Mouse (Mus musculus) G1E (cell line): ENCODE measurements at regions not wholly inside any gene's neighbourhood (a gene's known extent, or its start where the extent isn't known, plus 50 kb on each side); places are given as distances from the start of the nearest gene placed in this dataset.

Experiments
- CTCF ChIP-seq: IDR thresholded peaks from 2 replicates; pipeline ENCODE4 v1.5.1; 2012; ENCODE audit warnings: low read depth, low read length, inconsistent platforms, mixed read lengths
- GATA1 ChIP-seq: IDR thresholded peaks from 2 replicates; pipeline ENCODE4 v1.6.1; 2012; ENCODE audit warnings: borderline replicate concordance, low read length, inconsistent platforms, mixed read lengths
- GATA2 ChIP-seq: IDR thresholded peaks from 2 replicates; pipeline ENCODE4 v1.6.1; 2012; ENCODE audit warnings: low read depth, low read length, inconsistent platforms, borderline replicate concordance
- POLR2AphosphoS5 ChIP-seq: IDR thresholded peaks from 2 replicates; pipeline ENCODE4 v1.6.1; 2012; ENCODE audit warnings: low read depth, low read length, inconsistent platforms; ENCODE audit not compliant: insufficient replicate concordance
- TAL1 ChIP-seq: conservative IDR thresholded peaks from 2 replicates; pipeline ENCODE4 v1.6.1; 2012; ENCODE audit warnings: low read depth, low read length, inconsistent platforms, mixed read lengths

GRCm38 (mm10) chr13:53548396-53548795 lies 75.5 kb upstream of the Msx2 start:
- TF ChIP-seq POLR2AphosphoS5 (no peak), CTCF (no peak), GATA1 (no peak), TAL1 (no peak), GATA2 (no peak)
